Mouse (Mus musculus) gastrocnemius, postnatal 14 days (tissue): Measurements from ENCODE around the gene Ermap. TPM values are rescaled to one million over a fixed set of nuclear protein-coding genes. Genes with fewer than 3 reads are reported as not detected.

ENCODE experiments used
- DNase-seq: peaks from one replicate; pipeline ENCODE4 v3.0.0; 2021; ENCODE audit warnings: mixed read lengths
- intact Hi-C: fragments of 180-260 bp; cut with DNase I; formaldehyde crosslinking; loops from one replicate; pipeline ENCODE4 v1.15.1; 2025; ENCODE audit warnings: low total_unique reads
- long read RNA-seq, 2 experiments: library from polyadenylated mRNA; stranded (forward); transcript quantifications; one replicate each; pipeline ENCODE4 v2.0.0; 2021
- total RNA-seq, 2 experiments: library from RNA; stranded (reverse); gene quantifications; 2 replicates each; pipeline ENCODE4 v1.2.3; 2021

Gene Ermap
- under 1 TPM in 1 of 2 experiments, not detected in 1; 0.13 TPM for total RNA-seq
- long read RNA-seq, experiment 1 = 0 reads
- long read RNA-seq, experiment 2 = 0 reads

- intact Hi-C loops = no loop called here
- DNase-seq = no peak
Observed at GRCm38 (mm10) chr4:119189864-119190263, at the start of gene Ermap. TSS of gene Ermap (minus strand) at chr4:119190011.

- DNase-seq = no peak
- intact Hi-C loops = no loop called here
Observed at GRCm38 (mm10) chr4:119239181-119239682, 49.4 kb upstream of the Ermap start.

GRCm38 (mm10) chr4:119238661-119239060, 48.9 kb upstream of the Ermap start:
- no peak for DNase-seq
- intact Hi-C loops = no loop called here

- intact Hi-C loops = no loop called here
- no peak for DNase-seq
Observed at GRCm38 (mm10) chr4:119234348-119234747, 44.5 kb upstream of the Ermap start.

- intact Hi-C loops = no loop called here
- peak; percentile 49 for DNase-seq
Observed at GRCm38 (mm10) chr4:119233256-119233901, 43.6 kb upstream of the Ermap start.

- intact Hi-C loops = no loop called here
- DNase-seq = peak; percentile 99
Observed at GRCm38 (mm10) chr4:119232410-119233255, 42.8 kb upstream of the Ermap start, which contains the start of the genes AU022252 and P3h1. TSS of gene AU022252 (minus strand) at chr4:119232712. TSS of gene P3h1 (plus strand) at chr4:119232915.

GRCm38 (mm10) chr4:119226751-119227150, 36.9 kb upstream of the Ermap start:
- intact Hi-C loops = no loop called here
- no peak for DNase-seq

- intact Hi-C loops = no loop called here
- no peak for DNase-seq
Observed at GRCm38 (mm10) chr4:119225719-119226118, 35.9 kb upstream of the Ermap start.

GRCm38 (mm10) chr4:119224534-119224933, 34.7 kb upstream of the Ermap start:
- DNase-seq = no peak
- intact Hi-C loops = no loop called here

GRCm38 (mm10) chr4:119223696-119224095, 33.9 kb upstream of the Ermap start:
- DNase-seq = no peak
- intact Hi-C loops = no loop called here

- DNase-seq = no peak
- intact Hi-C loops = no loop called here
Observed at GRCm38 (mm10) chr4:119218169-119218568, 28.4 kb upstream of the Ermap start, which contains the start of gene Tmem269. TSS of gene Tmem269 (minus strand) at chr4:119218217.

- intact Hi-C loops = no loop called here
- DNase-seq = no peak
Observed at GRCm38 (mm10) chr4:119216667-119217066, 26.9 kb upstream of the Ermap start.

- DNase-seq = peak; percentile 54
- intact Hi-C loops = loop anchor here (5.0 to 10.0 kb wide), 2 partner anchors 37 to 200 kb away; no protein-coding TSS in a partner anchor
Observed at GRCm38 (mm10) chr4:119204672-119205071, 14.9 kb upstream of the Ermap start.

GRCm38 (mm10) chr4:119198105-119198504, 8.3 kb upstream of the Ermap start:
- intact Hi-C loops = no loop called here
- DNase-seq = no peak

GRCm38 (mm10) chr4:119195582-119196320, 5.9 kb upstream of the Ermap start:
- no peak for DNase-seq
- intact Hi-C loops = no loop called here

GRCm38 (mm10) chr4:119194909-119195581, 5.2 kb upstream of the Ermap start, which contains the start of gene Svbp:
TSS of gene Svbp (plus strand) at chr4:119195306.
- DNase-seq = peak; percentile 92
- intact Hi-C loops = no loop called here

- no peak for DNase-seq
- intact Hi-C loops = no loop called here
Observed at GRCm38 (mm10) chr4:119192757-119193156, 2.9 kb upstream of the Ermap start.

GRCm38 (mm10) chr4:119191273-119191672, 1.5 kb upstream of the Ermap start:
- intact Hi-C loops = no loop called here
- DNase-seq = no peak

- intact Hi-C loops = no loop called here
Observed at GRCm38 (mm10) chr4:119190618-119191017, 807 bp upstream of the Ermap start.

More at GRCm38 (mm10) chr4:119190618-119191017, 807 bp upstream of the Ermap start:
- DNase-seq = no peak
